Mouse (Mus musculus) hindbrain, embryonic 12.5 days (tissue): ENCODE measurements around the gene Stx11. TPM values are rescaled to one million over a fixed set of nuclear protein-coding genes. Genes with fewer than 3 reads are reported as not detected.

Experiments
- ATAC-seq: fragments of 200-750 bp; cut with Nextera tagmentation; 2 replicates; pipeline ENCODE4 v1.8.0; 2017; ENCODE audit warnings: moderate TSS enrichment; ENCODE audit not compliant: low FRiP score
- H3K27ac ChIP-seq: fragments of 300-500 bp; sonication (generic); 2 replicates; pipeline ENCODE4 v1.5.1; 2016; ENCODE audit warnings: mild to moderate bottlenecking
- H3K27me3 ChIP-seq: fragments of 300-500 bp; sonication (generic); 2 replicates; pipeline ENCODE4 v1.6.1; 2016; ENCODE audit warnings: mild to moderate bottlenecking
- H3K36me3 ChIP-seq: fragments of 300-500 bp; sonication (generic); 2 replicates; pipeline ENCODE4 v1.6.1; 2016; ENCODE audit warnings: mild to moderate bottlenecking
- H3K4me1 ChIP-seq: fragments of 300-500 bp; sonication (generic); 2 replicates; pipeline ENCODE4 v1.6.1; 2016
- H3K4me2 ChIP-seq: fragments of 300-500 bp; sonication (generic); replicated peaks from 2 replicates; pipeline ENCODE4 v1.6.1; 2016; ENCODE audit warnings: mild to moderate bottlenecking
- H3K4me3 ChIP-seq: fragments of 300-500 bp; sonication (generic); 2 replicates; pipeline ENCODE4 v1.5.1; 2016; ENCODE audit warnings: mild to moderate bottlenecking
- H3K9ac ChIP-seq: fragments of 300-500 bp; sonication (generic); 2 replicates; pipeline ENCODE4 v1.6.1; 2016; ENCODE audit warnings: mild to moderate bottlenecking, moderate library complexity
- H3K9me3 ChIP-seq: fragments of 300-500 bp; sonication (generic); replicated peaks from 2 replicates; pipeline ENCODE4 v1.6.1; 2016; ENCODE audit warnings: mild to moderate bottlenecking
- WGBS: fragments of 180-500 bp; shearing (Covaris S2); methylation state at CpG from one replicate; pipeline ENCODE4 v1.1.7; 2016; 5-methylcytosine and 5-hydroxymethylcytosine counted together
- polyA plus RNA-seq: library from polyadenylated mRNA; unstranded; fragments of >200 nt; fragmentation: Nextera tagmentation; extraction: Ambion mirVana; gene quantifications from 2 replicates; pipeline ENCODE4 v1.2.1, GENCODE M21; 2016

The Stx11 gene
- 2.2 and 3.0 TPM in 2 replicates for polyA plus RNA-seq

- H3K4me3 ChIP-seq: peak within 1 kb of the TSS; percentile 67
- peak; percentile 92 for ATAC-seq
- WGBS: 4% methylated on average over 52 of the region's 56 CpGs
- peak within 1 kb of the TSS; percentile 64 for H3K9ac ChIP-seq
- no peaks in the 10 kb centered on the region for H3K36me3 ChIP-seq
- H3K9me3 ChIP-seq: no peaks in the 10 kb centered on the region
- H3K4me2 ChIP-seq: peak within 1 kb of the TSS; percentile 85
- H3K27ac ChIP-seq: no peak within 1 kb of the TSS
- peaks cover 10% of the 10 kb centered on the region for H3K27me3 ChIP-seq
- peaks cover 3% of the 10 kb centered on the region; the same call in 1 of the 2 replicates for H3K4me1 ChIP-seq
Observed at GRCm38 (mm10) chr10:12964151-12965075, at the start of gene Stx11. Gene Stx11 (minus strand): TSS chr10:12964298.

- under 1% methylated on average over 29 of the region's 29 CpGs for WGBS
- Histone ChIP-seq H3K4me2 (peak overlapping the region; percentile 91), H3K9ac (peak overlapping the region; percentile 86), H3K27me3 (no peaks in the 10 kb centered on the region), H3K27ac (peak overlapping the region; percentile 76), H3K4me3 (peak overlapping the region; percentile 86), H3K36me3 (0 out of 2 replicates have a peak, but pooled peaks cover 2% of the 10 kb centered on the region), H3K4me1 (peaks cover 12% of the 10 kb centered on the region), H3K9me3 (no peaks in the 10 kb centered on the region)
- ATAC-seq: peak; percentile 27; the same call in 1 of the 2 replicates
Observed at GRCm38 (mm10) chr10:13008737-13009121, 44.6 kb upstream of the Stx11 start.

- peak overlapping the region; percentile 86 for H3K9ac ChIP-seq
- peak; percentile 100 for ATAC-seq
- WGBS: 4% methylated on average over 52 of the region's 52 CpGs
- H3K4me3 ChIP-seq: peak overlapping the region; percentile 86
- peaks cover 12% of the 10 kb centered on the region for H3K4me1 ChIP-seq
- no peaks in the 10 kb centered on the region for H3K9me3 ChIP-seq
- H3K36me3 ChIP-seq: 0 out of 2 replicates have a peak, but pooled peaks cover 2% of the 10 kb centered on the region
- H3K27ac ChIP-seq: peak overlapping the region; percentile 76
- no peaks in the 10 kb centered on the region for H3K27me3 ChIP-seq
- H3K4me2 ChIP-seq: peak overlapping the region; percentile 91
Observed at GRCm38 (mm10) chr10:13007876-13008736, 44.0 kb upstream of the Stx11 start.

GRCm38 (mm10) chr10:13005043-13005442 lies 40.9 kb upstream of the Stx11 start, which contains the start of gene Sf3b5:
Gene Sf3b5 (plus strand): TSS chr10:13005343.
- 89% methylated on average over 3 of the region's 3 CpGs for WGBS

GRCm38 (mm10) chr10:12996736-12997477 lies 32.8 kb upstream of the Stx11 start:
- Histone ChIP-seq H3K4me2 (no peak overlapping the region), H3K27ac (no peak overlapping the region), H3K9ac (no peak overlapping the region), H3K27me3 (no peaks in the 10 kb centered on the region), H3K4me1 (no peaks in the 10 kb centered on the region), H3K36me3 (no peaks in the 10 kb centered on the region), H3K9me3 (no peaks in the 10 kb centered on the region), H3K4me3 (no peak overlapping the region)
- ATAC-seq: peak; percentile 80; the same call in 1 of the 2 replicates
- 47% methylated on average over 17 of the region's 17 CpGs for WGBS

More at GRCm38 (mm10) chr10:13005043-13005442, 40.9 kb upstream of the Stx11 start, which contains the start of gene Sf3b5:
- Histone ChIP-seq H3K27me3 (no peaks in the 10 kb centered on the region), H3K4me3 (no peak within 1 kb of the TSS), H3K4me2 (no peak within 1 kb of the TSS), H3K9ac (no peak within 1 kb of the TSS), H3K27ac (no peak within 1 kb of the TSS), H3K9me3 (no peaks in the 10 kb centered on the region), H3K36me3 (no peaks in the 10 kb centered on the region), H3K4me1 (peaks cover 12% of the 10 kb centered on the region)
- no peak for ATAC-seq

GRCm38 (mm10) chr10:12993411-12994039 lies 29.4 kb upstream of the Stx11 start:
- Histone ChIP-seq H3K27ac (no peak overlapping the region), H3K4me2 (no peak overlapping the region), H3K36me3 (no peaks in the 10 kb centered on the region), H3K4me1 (no peaks in the 10 kb centered on the region), H3K4me3 (no peak overlapping the region), H3K9ac (no peak overlapping the region), H3K9me3 (no peaks in the 10 kb centered on the region), H3K27me3 (no peaks in the 10 kb centered on the region)
- 90% methylated on average over 25 of the region's 25 CpGs for WGBS
- ATAC-seq: no peak

GRCm38 (mm10) chr10:12991953-12992352 lies 27.9 kb upstream of the Stx11 start:
- Histone ChIP-seq H3K4me3 (no peak overlapping the region), H3K27ac (no peak overlapping the region), H3K4me2 (no peak overlapping the region), H3K9me3 (no peaks in the 10 kb centered on the region), H3K9ac (no peak overlapping the region), H3K36me3 (no peaks in the 10 kb centered on the region), H3K4me1 (no peaks in the 10 kb centered on the region), H3K27me3 (no peaks in the 10 kb centered on the region)
- peak; percentile 54; the same call in 1 of the 2 replicates for ATAC-seq
- WGBS: 83% methylated on average over 5 of the region's 5 CpGs

GRCm38 (mm10) chr10:12986943-12987342 lies 22.8 kb upstream of the Stx11 start:
- Histone ChIP-seq H3K36me3 (no peaks in the 10 kb centered on the region), H3K4me2 (no peak overlapping the region), H3K9me3 (no peaks in the 10 kb centered on the region), H3K4me3 (no peak overlapping the region), H3K4me1 (no peaks in the 10 kb centered on the region), H3K27me3 (no peaks in the 10 kb centered on the region), H3K9ac (no peak overlapping the region), H3K27ac (no peak overlapping the region)
- ATAC-seq: no peak
- 66% methylated on average over 4 of the region's 4 CpGs for whole genome bisulfite sequencing

GRCm38 (mm10) chr10:12986485-12986884 lies 22.4 kb upstream of the Stx11 start:
- Histone ChIP-seq H3K27ac (no peak overlapping the region), H3K4me1 (no peaks in the 10 kb centered on the region), H3K4me2 (no peak overlapping the region), H3K36me3 (no peaks in the 10 kb centered on the region), H3K27me3 (no peaks in the 10 kb centered on the region), H3K9me3 (no peaks in the 10 kb centered on the region), H3K4me3 (no peak overlapping the region), H3K9ac (no peak overlapping the region)
- 60% methylated on average over 5 of the region's 5 CpGs for WGBS
- no peak for ATAC-seq

GRCm38 (mm10) chr10:12985028-12985427 lies 20.9 kb upstream of the Stx11 start:
- Histone ChIP-seq H3K27me3 (no peaks in the 10 kb centered on the region), H3K27ac (no peak overlapping the region), H3K4me2 (no peak overlapping the region), H3K9ac (no peak overlapping the region), H3K4me3 (no peak overlapping the region), H3K4me1 (no peaks in the 10 kb centered on the region), H3K9me3 (no peaks in the 10 kb centered on the region), H3K36me3 (no peaks in the 10 kb centered on the region)
- WGBS: 91% methylated on average over 3 of the region's 3 CpGs
- no peak for ATAC-seq

GRCm38 (mm10) chr10:12983516-12983915 lies 19.4 kb upstream of the Stx11 start:
- Histone ChIP-seq H3K9me3 (no peaks in the 10 kb centered on the region), H3K36me3 (no peaks in the 10 kb centered on the region), H3K4me3 (no peak overlapping the region), H3K4me1 (no peaks in the 10 kb centered on the region), H3K4me2 (no peak overlapping the region), H3K27me3 (no peaks in the 10 kb centered on the region), H3K9ac (no peak overlapping the region), H3K27ac (no peak overlapping the region)
- 87% methylated on average over 3 of the region's 3 CpGs for WGBS
- no peak for ATAC-seq
